Mouse (Mus musculus): Measurements from ENCODE around the gene Daam1. TPM values are rescaled to one million over a fixed set of nuclear protein-coding genes. Genes with fewer than 3 reads are reported as not detected.
"Not testable (repeated sequence)": the region's sequence is repeated elsewhere in the genome, so short reads cannot be mapped to it uniquely, and the experiment has no call there.

Daam1 gene
- polyA plus RNA-seq, 1 experiment, result 15.2 TPM

DNA sequence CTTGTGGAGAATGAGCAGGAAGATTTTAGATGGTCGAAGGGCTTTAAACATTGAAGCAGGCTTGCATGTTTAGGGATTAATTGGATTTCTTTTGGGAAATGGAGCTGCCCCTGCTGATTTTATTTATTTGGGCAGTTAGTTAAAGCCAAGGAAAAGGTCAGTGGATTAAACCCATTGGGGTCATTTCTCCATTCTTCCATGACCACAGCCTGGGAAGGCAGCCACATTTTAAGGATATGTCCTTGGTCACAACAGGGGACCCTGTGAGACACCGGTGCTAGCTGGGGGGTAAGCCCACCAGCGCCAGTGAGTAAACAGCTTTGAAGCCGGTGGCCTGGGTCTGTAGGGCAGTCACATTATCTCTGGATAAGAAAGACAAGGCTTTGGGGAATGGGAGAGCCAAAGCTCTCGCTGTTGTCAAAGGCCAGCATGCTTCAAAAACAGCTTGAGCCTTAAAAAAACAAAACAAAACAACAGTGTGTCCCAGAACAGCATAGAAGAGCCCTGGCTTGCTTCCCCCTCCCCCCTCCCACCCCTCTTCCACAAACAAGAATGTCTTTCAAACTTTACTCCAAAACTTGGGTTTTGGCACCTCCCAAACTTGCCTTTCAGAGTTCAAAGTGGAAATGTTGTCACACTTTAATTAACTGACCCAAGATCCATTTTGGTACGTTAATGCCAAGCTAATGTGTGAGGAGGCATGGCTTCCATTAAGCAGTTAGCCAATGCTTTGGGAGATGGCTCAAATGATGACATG, 9.7 kb downstream of the Daam1 start:
- 61% methylated on average over 6 of the region's 6 CpGs for WGBS
- peaks cover 56% of the 10 kb centered on the region for H3K4me1 ChIP-seq (ENCODE audit: control insufficient read depth, insufficient read depth, low read length)
- DNase-seq, result no peak
- H3K4me3 ChIP-seq (replicated peaks; ENCODE audit: extremely low read depth, low read depth, low read length), result no peak overlapping the region
- no peak for TF ChIP-seq POLR2A (IDR thresholded peaks at IDR 0.05; ENCODE audit: borderline replicate concordance, extremely low read depth, low read depth, low read length)
- TF ChIP-seq CTCF (IDR thresholded peaks at IDR 0.05; ENCODE audit: insufficient read depth, low read length), result no peak

DNA sequence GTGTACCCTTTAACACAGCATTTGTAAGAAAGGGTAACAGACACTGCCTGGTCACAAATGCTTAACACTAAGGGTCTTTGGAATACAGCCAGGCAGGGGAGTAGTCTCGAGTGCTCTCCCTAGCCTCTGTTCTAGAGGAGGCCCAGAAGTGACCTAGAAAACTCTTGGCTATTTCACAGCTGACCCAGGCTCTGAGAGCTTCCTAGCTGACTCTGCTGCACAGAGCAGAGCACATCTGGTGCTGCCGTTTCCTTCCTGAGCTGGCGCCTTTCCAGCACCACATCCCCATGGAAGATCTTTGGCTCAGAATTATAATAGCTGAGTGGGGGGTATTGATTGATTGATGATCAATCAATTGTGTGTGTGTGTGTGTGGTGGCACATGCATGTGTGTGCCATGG, 11.1 kb downstream of the Daam1 start:
- DNase-seq, result no peak
- no peak for TF ChIP-seq POLR2A (IDR thresholded peaks at IDR 0.05; ENCODE audit: borderline replicate concordance, extremely low read depth, low read depth, low read length)
- no peak for TF ChIP-seq CTCF (IDR thresholded peaks at IDR 0.05; ENCODE audit: insufficient read depth, low read length)
- WGBS, result 19% methylated on average over 3 of the region's 3 CpGs
- H3K4me1 ChIP-seq (ENCODE audit: control insufficient read depth, insufficient read depth, low read length), result peaks cover 46% of the 10 kb centered on the region
- no peak overlapping the region for H3K4me3 ChIP-seq (replicated peaks; ENCODE audit: extremely low read depth, low read depth, low read length)

DNA sequence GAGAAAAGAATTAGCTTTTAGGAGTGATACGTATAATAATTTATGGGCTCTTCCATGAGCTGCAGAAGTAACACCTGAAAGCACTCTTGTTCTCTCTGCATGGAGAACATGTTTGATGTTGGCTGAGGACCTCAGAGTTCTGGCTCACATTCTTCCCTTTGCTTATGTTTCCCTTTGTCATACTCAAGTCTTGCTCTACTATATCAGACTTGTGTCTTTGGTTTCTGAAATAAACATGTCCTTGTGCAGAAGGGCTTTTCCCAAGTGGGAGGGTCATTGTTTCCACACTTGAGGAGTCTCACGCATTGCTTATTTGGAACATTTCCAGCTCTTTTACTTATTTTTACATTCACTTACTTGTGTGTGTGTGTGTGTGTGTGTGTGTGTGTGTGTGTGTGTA, 11.7 kb downstream of the Daam1 start:
- H3K4me1 ChIP-seq (ENCODE audit: control insufficient read depth, insufficient read depth, low read length), result peaks cover 40% of the 10 kb centered on the region
- TF ChIP-seq CTCF (IDR thresholded peaks at IDR 0.05; ENCODE audit: insufficient read depth, low read length), result no peak
- no peak for TF ChIP-seq POLR2A (IDR thresholded peaks at IDR 0.05; ENCODE audit: borderline replicate concordance, extremely low read depth, low read depth, low read length)
- 42% methylated on average over 2 of the region's 2 CpGs for WGBS

DNA sequence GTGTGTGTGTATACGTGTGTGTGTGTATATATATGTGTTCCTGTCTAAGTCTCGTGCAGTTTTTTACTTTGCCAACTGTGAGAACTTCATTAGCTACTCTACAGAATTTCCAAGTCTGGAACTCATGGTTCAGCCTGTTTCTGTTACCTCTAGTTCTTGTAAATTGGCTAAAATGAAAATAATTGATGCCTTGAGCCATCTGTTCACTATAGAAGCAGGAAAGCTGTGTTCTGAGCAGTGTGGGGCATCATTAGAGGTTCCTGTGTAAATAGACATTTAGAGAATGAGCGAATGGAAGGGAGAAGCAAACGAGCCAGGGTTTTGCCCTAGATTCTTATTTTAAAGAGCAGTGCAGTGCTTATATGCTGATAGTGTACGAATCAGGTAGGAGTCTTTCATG, 14.6 kb downstream of the Daam1 start:
- Histone ChIP-seq H3K4me1 (ENCODE audit: control insufficient read depth, insufficient read depth, low read length) (peaks cover 37% of the 10 kb centered on the region), H3K4me3 (replicated peaks; ENCODE audit: extremely low read depth, low read depth, low read length) (no peak overlapping the region)
- DNase-seq, result no peak
- WGBS, result 86% methylated on average over 5 of the region's 5 CpGs
- no peak for TF ChIP-seq CTCF (IDR thresholded peaks at IDR 0.05; ENCODE audit: insufficient read depth, low read length)
- TF ChIP-seq POLR2A (IDR thresholded peaks at IDR 0.05; ENCODE audit: borderline replicate concordance, extremely low read depth, low read depth, low read length), result no peak

More for the DNA sequence above, 11.7 kb downstream of the Daam1 start:
- no peak overlapping the region for H3K4me3 ChIP-seq (replicated peaks; ENCODE audit: extremely low read depth, low read depth, low read length)
- no peak for DNase-seq

DNA sequence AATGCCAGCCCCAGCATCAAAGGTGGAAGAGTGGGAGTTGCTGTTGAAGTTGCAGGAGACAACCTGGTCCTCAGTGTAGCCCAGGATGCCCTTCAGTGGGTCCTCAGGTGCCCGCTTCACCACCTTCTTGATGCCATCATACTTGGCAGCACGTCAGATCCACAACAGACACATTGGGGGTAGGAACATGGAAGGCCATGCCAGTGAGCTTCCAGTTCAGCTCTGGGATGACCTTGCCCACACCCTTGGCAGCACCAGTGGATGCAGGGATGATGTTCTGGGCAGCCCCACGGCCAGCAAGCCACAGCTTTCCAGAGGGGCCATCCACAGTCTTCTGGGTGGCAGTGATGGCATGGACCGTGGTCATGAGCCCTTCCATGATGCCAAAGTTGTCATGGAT, 15.5 kb downstream of the Daam1 start:
- H3K4me1 ChIP-seq (ENCODE audit: control insufficient read depth, insufficient read depth, low read length), result peaks cover 32% of the 10 kb centered on the region
- WGBS, result 96% methylated on average over 4 of the region's 4 CpGs
- not testable (repeated sequence) for H3K4me3 ChIP-seq (replicated peaks; ENCODE audit: extremely low read depth, low read depth, low read length); DNase-seq

DNA sequence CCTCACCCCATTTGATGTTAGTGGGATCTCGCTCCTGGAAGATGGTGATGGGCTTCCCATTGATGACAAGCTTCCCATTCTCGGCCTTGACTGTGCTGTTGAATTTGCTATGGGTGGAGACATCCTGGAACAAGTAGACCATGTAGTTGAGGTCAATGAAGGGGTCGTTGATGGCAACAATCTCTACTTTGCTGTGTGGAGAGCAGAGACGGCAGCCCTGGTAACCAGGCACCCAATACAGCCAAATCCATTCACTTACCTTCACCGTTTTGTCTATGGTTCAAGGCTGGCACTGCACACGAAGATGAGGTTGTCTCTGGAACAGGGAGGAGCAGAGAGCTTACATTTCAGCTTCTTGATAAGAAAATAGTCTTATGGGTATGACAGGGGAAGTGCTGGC, 16.1 kb downstream of the Daam1 start:
- 79% methylated on average over 6 of the region's 6 CpGs for WGBS
- not testable (repeated sequence) for DNase-seq; H3K4me3 ChIP-seq (replicated peaks; ENCODE audit: extremely low read depth, low read depth, low read length)
- peaks cover 30% of the 10 kb centered on the region for H3K4me1 ChIP-seq (ENCODE audit: control insufficient read depth, insufficient read depth, low read length)

DNA sequence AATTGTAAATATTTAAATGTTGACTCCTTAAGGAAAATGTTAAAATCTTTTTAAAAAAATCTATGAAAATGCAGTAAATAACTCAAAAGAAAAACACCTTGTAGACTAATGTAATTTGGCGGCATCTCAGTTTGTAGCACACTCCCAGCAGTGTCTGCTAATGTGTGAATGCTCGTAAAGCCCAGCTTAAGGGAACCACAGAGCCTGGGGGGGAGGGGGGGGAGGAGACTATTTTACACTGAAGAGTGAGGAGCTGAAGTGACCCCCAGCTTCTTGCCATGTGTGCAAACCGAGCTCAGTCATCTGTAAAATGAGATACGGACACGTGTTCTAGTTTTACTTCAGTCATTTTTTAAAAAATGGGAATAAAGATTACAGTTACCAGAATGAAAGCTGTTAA, 16.7 kb downstream of the Daam1 start:
- TF ChIP-seq POLR2A (IDR thresholded peaks at IDR 0.05; ENCODE audit: borderline replicate concordance, extremely low read depth, low read depth, low read length) (no peak), CTCF (IDR thresholded peaks at IDR 0.05; ENCODE audit: insufficient read depth, low read length) (no peak)
- WGBS, result 80% methylated on average over 5 of the region's 5 CpGs

DNA sequence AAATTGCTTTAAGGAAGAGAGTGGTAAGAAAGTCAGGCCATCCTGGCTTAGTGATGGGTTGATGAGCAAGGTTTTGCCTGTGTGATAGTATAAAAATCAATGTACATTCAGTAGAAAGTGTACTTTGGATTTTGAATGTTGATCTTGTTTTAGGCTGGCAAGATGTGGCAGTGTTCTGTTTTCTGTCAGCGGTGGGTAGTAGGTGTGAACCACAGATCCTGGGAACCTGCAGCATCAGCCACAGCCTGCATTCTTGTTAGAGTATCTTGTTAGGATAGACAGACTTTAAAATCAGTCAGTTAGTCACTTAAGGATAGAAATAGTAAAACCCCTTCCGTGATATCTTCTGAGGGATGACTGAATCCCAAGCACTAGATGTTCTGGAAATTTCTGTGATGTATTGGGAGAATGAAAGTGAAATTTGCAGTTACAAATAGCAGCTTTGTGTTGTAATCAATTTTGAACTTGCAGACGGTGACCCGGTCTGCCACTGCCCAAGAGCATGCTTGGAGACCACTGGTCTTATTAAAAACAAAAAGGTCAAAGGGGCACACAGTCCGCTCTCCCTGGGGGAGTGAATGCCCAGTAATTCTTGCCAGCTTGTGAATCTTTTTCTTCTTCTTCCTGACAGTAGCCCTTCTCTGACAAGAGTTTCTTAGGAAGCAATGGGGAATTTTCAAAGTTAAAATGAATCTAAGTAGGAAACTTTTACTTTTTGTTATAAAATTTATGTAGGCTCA, 17.3 kb downstream of the Daam1 start:
- no peak overlapping the region for H3K4me3 ChIP-seq (replicated peaks; ENCODE audit: extremely low read depth, low read depth, low read length)
- WGBS, result 44% methylated on average over 5 of the region's 5 CpGs
- no peak for DNase-seq
- peaks cover 22% of the 10 kb centered on the region for H3K4me1 ChIP-seq (ENCODE audit: control insufficient read depth, insufficient read depth, low read length)
- TF ChIP-seq CTCF (IDR thresholded peaks at IDR 0.05; ENCODE audit: insufficient read depth, low read length), result no peak
- no peak for TF ChIP-seq POLR2A (IDR thresholded peaks at IDR 0.05; ENCODE audit: borderline replicate concordance, extremely low read depth, low read depth, low read length)

More for the DNA sequence above, 16.7 kb downstream of the Daam1 start:
- peaks cover 25% of the 10 kb centered on the region for H3K4me1 ChIP-seq (ENCODE audit: control insufficient read depth, insufficient read depth, low read length)
- DNase-seq, result no peak
- H3K4me3 ChIP-seq (replicated peaks; ENCODE audit: extremely low read depth, low read depth, low read length), result no peak overlapping the region

DNA sequence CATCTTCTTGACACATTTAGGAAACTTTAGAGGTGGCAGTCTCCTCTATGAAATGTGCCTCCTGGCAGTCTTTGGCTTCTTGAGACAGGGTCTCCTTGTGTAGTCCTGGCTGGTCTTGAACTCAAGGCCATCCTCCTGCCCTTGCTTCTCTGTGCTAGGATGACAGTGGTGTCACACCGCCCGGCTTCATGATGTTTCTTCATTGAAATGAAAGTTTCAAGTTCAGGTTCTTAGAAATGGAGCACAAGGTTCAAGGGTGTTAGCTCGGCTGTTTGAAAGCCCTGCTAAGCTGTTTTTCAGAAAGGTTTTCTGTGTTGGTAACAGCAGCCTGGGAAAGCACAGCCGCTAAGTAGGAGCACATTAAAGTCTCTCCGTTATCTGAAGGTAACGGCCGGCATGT, 18.2 kb downstream of the Daam1 start:
- no peak for DNase-seq
- Histone ChIP-seq H3K4me1 (ENCODE audit: control insufficient read depth, insufficient read depth, low read length) (peaks cover 23% of the 10 kb centered on the region), H3K4me3 (replicated peaks; ENCODE audit: extremely low read depth, low read depth, low read length) (no peak overlapping the region)
- TF ChIP-seq CTCF (IDR thresholded peaks at IDR 0.05; ENCODE audit: insufficient read depth, low read length) (no peak), POLR2A (IDR thresholded peaks at IDR 0.05; ENCODE audit: borderline replicate concordance, extremely low read depth, low read depth, low read length) (no peak)
- 93% methylated on average over 7 of the region's 7 CpGs for WGBS

DNA sequence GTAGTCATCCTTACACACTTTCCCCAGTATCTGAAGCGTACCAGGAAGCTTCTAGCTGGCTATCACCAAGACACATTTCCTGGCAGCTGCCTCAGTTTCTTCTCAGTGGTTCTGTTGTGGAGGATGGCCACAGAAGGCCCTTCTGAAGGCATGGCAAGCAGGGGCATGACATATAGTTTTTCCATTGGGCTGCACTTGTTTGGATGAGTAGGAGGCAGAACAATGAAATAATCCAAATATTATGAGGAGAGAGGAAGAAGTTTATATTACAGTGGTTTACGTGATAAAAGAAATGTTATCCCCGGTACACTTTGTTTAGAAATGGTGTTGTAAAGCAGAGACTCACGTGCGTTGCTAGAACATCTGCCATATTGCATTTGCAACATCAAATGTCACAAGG, 19.3 kb downstream of the Daam1 start:
- Histone ChIP-seq H3K4me1 (ENCODE audit: control insufficient read depth, insufficient read depth, low read length) (peaks cover 34% of the 10 kb centered on the region), H3K4me3 (replicated peaks; ENCODE audit: extremely low read depth, low read depth, low read length) (no peak overlapping the region)
- TF ChIP-seq CTCF (IDR thresholded peaks at IDR 0.05; ENCODE audit: insufficient read depth, low read length) (no peak), POLR2A (IDR thresholded peaks at IDR 0.05; ENCODE audit: borderline replicate concordance, extremely low read depth, low read depth, low read length) (no peak)
- no peak for DNase-seq
- WGBS, result 25% methylated on average over 5 of the region's 5 CpGs
